Mouse (Mus musculus): ENCODE data around the gene Plb1.

DNA sequence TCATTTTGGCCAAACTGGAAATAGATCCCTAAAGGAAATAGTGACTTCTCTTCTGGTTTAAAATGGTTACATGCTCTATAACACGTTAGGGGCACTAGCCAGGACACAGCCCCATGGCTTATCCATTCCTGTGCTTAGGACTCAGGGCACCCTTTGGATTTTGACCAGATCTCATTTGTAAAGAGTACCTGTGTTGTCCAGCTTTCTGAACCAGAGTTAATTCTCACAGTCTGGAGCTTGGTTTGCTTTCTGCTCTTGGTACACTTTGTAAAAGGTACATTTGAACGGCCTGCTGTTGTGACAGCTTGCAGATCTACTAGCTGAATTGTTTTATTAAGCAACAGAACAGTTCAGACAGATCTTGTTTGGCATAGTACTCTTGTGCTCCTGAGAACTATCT is 25.8 kb upstream of the Plb1 start:
- TF ChIP-seq CTCF (IDR thresholded peaks at IDR 0.05; ENCODE audit: borderline replicate concordance, control insufficient read depth, extremely low read depth, insufficient read depth, low read length, poor library complexity) (no peak), POLR2A (IDR thresholded peaks at IDR 0.05; ENCODE audit: control insufficient read depth, extremely low read depth, insufficient read depth, low read length, poor library complexity) (no peak)
